Mouse (Mus musculus): ENCODE data around the gene Cfap74. TPM values are rescaled to one million over a fixed set of nuclear protein-coding genes. Genes with fewer than 3 reads are reported as not detected.

The Cfap74 gene
- total and polyA plus RNA-seq, 2 experiments from 2014 or later = 0.29 to 1.1 TPM

DNA sequence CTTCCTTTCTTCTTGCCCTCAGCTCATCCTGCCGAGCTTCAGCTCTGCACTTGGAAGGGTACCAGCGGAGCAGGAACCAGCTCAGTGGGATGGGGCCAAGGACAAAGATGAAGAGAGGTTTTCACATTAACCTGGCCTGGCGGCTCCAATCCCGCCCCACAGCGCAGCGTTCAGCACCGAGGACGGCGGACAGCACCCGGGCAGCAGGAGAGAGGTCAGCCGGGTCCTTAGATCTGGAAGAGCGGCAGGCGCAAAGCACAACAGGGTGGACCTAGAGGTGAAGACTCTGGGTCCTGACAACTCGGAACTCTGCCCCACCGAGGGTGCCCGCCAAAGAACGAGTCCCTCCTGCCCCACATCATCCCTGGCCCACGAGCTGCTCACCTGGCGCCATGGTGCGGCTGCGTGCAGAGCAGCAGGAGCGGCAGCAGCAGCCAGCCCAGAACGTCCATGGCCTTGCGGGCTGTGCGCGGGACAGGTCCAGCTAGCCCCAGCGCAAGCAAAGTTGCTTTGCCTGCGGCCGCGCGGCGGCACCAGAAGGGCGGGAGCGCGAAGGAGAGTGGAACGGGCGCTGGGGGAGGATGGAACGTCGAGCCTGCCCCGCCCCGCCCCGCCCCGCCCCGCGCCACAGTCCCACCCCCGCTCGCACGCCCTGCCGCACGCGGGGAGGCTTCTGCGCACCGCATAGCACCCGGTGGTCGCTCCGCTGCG, 11.3 kb upstream of the Cfap74 start, which contains the start of gene Gabrd:
Gene Gabrd (minus strand): TSS at position 602 of the 711 bp plus-strand sequence.
- peak within 1 kb of the TSS; percentile 47 for H3K4me2 ChIP-seq (ENCODE audit: low read depth, low read length)
- TF ChIP-seq CTCF (IDR thresholded peaks at IDR 0.05; ENCODE audit: low read depth) = no peak
- no peak for TF ChIP-seq EP300 (IDR thresholded peaks at IDR 0.05; ENCODE audit: low read depth)
- H3K4me3 ChIP-seq (ENCODE audit: low read depth, low read length) = peak within 1 kb of the TSS; percentile 10
- no peaks in the 10 kb centered on the region for H3K36me3 ChIP-seq (replicated peaks; ENCODE audit: control insufficient read depth, insufficient read depth, low read length)
- 2% methylated on average over 36 of the region's 57 CpGs for WGBS
- H3K27ac ChIP-seq (ENCODE audit: low read depth) = no peak within 1 kb of the TSS
- H3K27me3 ChIP-seq (ENCODE audit: control insufficient read depth, insufficient read depth, low read length) = peaks cover 45% of the 10 kb centered on the region
- ATAC-seq (ENCODE audit: insufficient read depth, low read depth) = peak; percentile 64
- no peaks in the 10 kb centered on the region for H3K9me3 ChIP-seq (replicated peaks; ENCODE audit: control insufficient read depth, low read length)
- H3K4me1 ChIP-seq (ENCODE audit: control insufficient read depth, insufficient read depth) = no peaks in the 10 kb centered on the region
- H3K9ac ChIP-seq (replicated peaks; ENCODE audit: low read depth, low read length) = no peak within 1 kb of the TSS
- peak; percentile 39 for DNase-seq (ENCODE audit: low spot score)

DNA sequence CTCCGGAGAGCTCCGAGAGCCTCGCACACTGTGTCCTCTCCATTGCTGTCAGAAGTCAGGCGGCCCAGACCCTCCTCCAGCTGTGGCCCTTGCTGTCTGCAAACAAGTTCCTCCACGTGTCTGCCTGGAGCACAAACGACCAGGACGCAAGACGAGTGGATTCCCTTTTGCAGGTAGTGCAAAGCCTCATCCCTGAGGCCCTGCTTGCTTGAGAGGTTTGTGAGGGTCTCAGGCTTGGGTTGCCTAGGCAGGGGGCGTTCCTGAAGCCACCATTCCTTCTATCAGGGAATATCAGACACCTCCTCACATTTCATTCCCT, 10.8 kb upstream of the Cfap74 start:
- Histone ChIP-seq H3K4me2 (ENCODE audit: low read depth, low read length) (peak overlapping the region; percentile 47), H3K4me3 (ENCODE audit: low read depth, low read length) (peak overlapping the region; percentile 10; the same call in 1 of the 2 replicates), H3K36me3 (replicated peaks; ENCODE audit: control insufficient read depth, insufficient read depth, low read length) (no peaks in the 10 kb centered on the region), H3K9me3 (replicated peaks; ENCODE audit: control insufficient read depth, low read length) (no peaks in the 10 kb centered on the region), H3K9ac (replicated peaks; ENCODE audit: low read depth, low read length) (no peak overlapping the region), H3K4me1 (ENCODE audit: control insufficient read depth, insufficient read depth) (no peaks in the 10 kb centered on the region), H3K27me3 (ENCODE audit: control insufficient read depth, insufficient read depth, low read length) (peaks cover 45% of the 10 kb centered on the region), H3K27ac (ENCODE audit: low read depth) (no peak overlapping the region)
- DNase-seq (ENCODE audit: low spot score) (no peak), ATAC-seq (ENCODE audit: insufficient read depth, low read depth) (no peak)
- 5% methylated on average over 6 of the region's 9 CpGs for WGBS
- TF ChIP-seq EP300 (IDR thresholded peaks at IDR 0.05; ENCODE audit: low read depth) = no peak
- TF ChIP-seq CTCF (IDR thresholded peaks at IDR 0.05; ENCODE audit: low read depth) = no peak

GRCm38 (mm10) chr4:155401121-155401520, 7.9 kb upstream of the Cfap74 start:
- TF ChIP-seq EP300 (IDR thresholded peaks at IDR 0.05; ENCODE audit: low read depth) = no peak
- no peak for TF ChIP-seq CTCF (IDR thresholded peaks at IDR 0.05; ENCODE audit: low read depth)
- H3K4me1 ChIP-seq (ENCODE audit: control insufficient read depth, insufficient read depth) = no peaks in the 10 kb centered on the region
- peaks cover 39% of the 10 kb centered on the region for H3K27me3 ChIP-seq (ENCODE audit: control insufficient read depth, insufficient read depth, low read length)
- H3K9ac ChIP-seq (replicated peaks; ENCODE audit: low read depth, low read length) = no peak overlapping the region
- H3K4me3 ChIP-seq (ENCODE audit: low read depth, low read length) = no peak overlapping the region
- H3K4me2 ChIP-seq (ENCODE audit: low read depth, low read length) = no peak overlapping the region
- DNase-seq (ENCODE audit: low spot score) = no peak
- no peak for ATAC-seq (ENCODE audit: insufficient read depth, low read depth)
- no peaks in the 10 kb centered on the region for H3K36me3 ChIP-seq (replicated peaks; ENCODE audit: control insufficient read depth, insufficient read depth, low read length)
- no peak overlapping the region for H3K27ac ChIP-seq (ENCODE audit: low read depth)
- no peaks in the 10 kb centered on the region; the same call in 1 of the 2 replicates for H3K9me3 ChIP-seq (replicated peaks; ENCODE audit: control insufficient read depth, low read length)
- WGBS = 61% methylated on average over 7 of the region's 7 CpGs

DNA sequence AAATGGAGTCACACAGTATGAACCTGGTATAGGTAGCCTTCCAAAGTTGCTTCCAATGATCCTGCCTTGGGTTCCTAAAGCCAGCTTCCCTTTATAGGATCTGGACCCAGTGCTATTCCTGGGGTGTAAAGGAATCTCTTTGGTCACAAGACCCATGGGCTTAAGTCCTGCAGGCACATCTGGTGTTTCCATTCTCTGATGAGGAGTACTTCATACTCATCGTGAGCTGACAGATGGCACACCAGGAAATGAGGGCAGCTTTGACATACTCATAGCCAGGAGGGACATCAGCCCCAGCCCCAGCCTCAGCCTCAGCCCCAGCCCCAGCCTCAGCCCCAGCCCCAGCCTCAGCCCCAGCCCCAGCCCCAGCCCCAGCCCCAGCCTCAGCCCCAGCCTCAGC, 6.5 kb upstream of the Cfap74 start:
- 33% methylated on average over 1 of the region's 1 CpGs for WGBS
- no peaks in the 10 kb centered on the region for H3K4me1 ChIP-seq (ENCODE audit: control insufficient read depth, insufficient read depth)
- TF ChIP-seq EP300 (IDR thresholded peaks at IDR 0.05; ENCODE audit: low read depth) (no peak), CTCF (IDR thresholded peaks at IDR 0.05; ENCODE audit: low read depth) (no peak)
- no peaks in the 10 kb centered on the region for H3K36me3 ChIP-seq (replicated peaks; ENCODE audit: control insufficient read depth, insufficient read depth, low read length)
- no peak overlapping the region for H3K27ac ChIP-seq (ENCODE audit: low read depth)
- H3K4me3 ChIP-seq (ENCODE audit: low read depth, low read length) = no peak overlapping the region
- ATAC-seq (ENCODE audit: insufficient read depth, low read depth) (no peak), DNase-seq (ENCODE audit: low spot score) (no peak)
- peaks cover 25% of the 10 kb centered on the region for H3K27me3 ChIP-seq (ENCODE audit: control insufficient read depth, insufficient read depth, low read length)
- no peak overlapping the region for H3K9ac ChIP-seq (replicated peaks; ENCODE audit: low read depth, low read length)
- H3K4me2 ChIP-seq (ENCODE audit: low read depth, low read length) = no peak overlapping the region
- no peaks in the 10 kb centered on the region; the same call in 1 of the 2 replicates for H3K9me3 ChIP-seq (replicated peaks; ENCODE audit: control insufficient read depth, low read length)

- no peak overlapping the region for H3K9ac ChIP-seq (replicated peaks; ENCODE audit: low read depth, low read length)
- TF ChIP-seq EP300 (IDR thresholded peaks at IDR 0.05; ENCODE audit: low read depth) = no peak
- peak; percentile 33; the same call in 1 of the 2 replicates for TF ChIP-seq CTCF (IDR thresholded peaks at IDR 0.05; ENCODE audit: low read depth)
- ATAC-seq (ENCODE audit: insufficient read depth, low read depth) (no peak; the same call in 1 of the 2 replicates), DNase-seq (ENCODE audit: low spot score) (no peak)
- WGBS = 4% methylated on average over 8 of the region's 8 CpGs
- peak overlapping the region; percentile 40 for H3K4me3 ChIP-seq (ENCODE audit: low read depth, low read length)
- no peaks in the 10 kb centered on the region for H3K4me1 ChIP-seq (ENCODE audit: control insufficient read depth, insufficient read depth)
- peak overlapping the region; percentile 63 for H3K4me2 ChIP-seq (ENCODE audit: low read depth, low read length)
- H3K27me3 ChIP-seq (ENCODE audit: control insufficient read depth, insufficient read depth, low read length) = peaks cover 8% of the 10 kb centered on the region; the same call in 1 of the 2 replicates
- no peaks in the 10 kb centered on the region; the same call in 1 of the 2 replicates for H3K9me3 ChIP-seq (replicated peaks; ENCODE audit: control insufficient read depth, low read length)
- H3K36me3 ChIP-seq (replicated peaks; ENCODE audit: control insufficient read depth, insufficient read depth, low read length) = no peaks in the 10 kb centered on the region
- no peak overlapping the region for H3K27ac ChIP-seq (ENCODE audit: low read depth)
Observed at GRCm38 (mm10) chr4:155408695-155409057, 314 bp upstream of the Cfap74 start.

DNA sequence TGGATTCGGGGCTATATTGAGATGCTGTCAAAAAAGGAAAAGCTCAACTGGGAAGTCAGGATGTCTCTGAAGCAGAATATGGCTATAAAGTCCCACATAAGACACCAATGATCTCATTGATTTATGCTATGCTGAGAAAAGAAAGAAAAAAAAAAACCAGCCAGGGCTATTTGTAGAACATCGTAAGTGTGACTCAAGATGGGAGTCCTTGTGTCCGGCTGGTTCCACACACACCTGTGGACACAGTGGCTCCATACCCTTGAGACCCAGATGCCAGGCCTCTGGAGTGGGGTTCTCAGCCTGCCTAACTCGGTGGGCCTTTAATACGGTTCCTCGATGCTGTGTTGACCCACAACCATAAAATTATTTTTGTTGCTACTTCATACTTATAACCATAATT, 3.1 kb downstream of the Cfap74 start:
- Histone ChIP-seq H3K27ac (ENCODE audit: low read depth) (no peak overlapping the region), H3K9me3 (replicated peaks; ENCODE audit: control insufficient read depth, low read length) (no peaks in the 10 kb centered on the region), H3K4me3 (ENCODE audit: low read depth, low read length) (no peak overlapping the region), H3K9ac (replicated peaks; ENCODE audit: low read depth, low read length) (no peak overlapping the region), H3K36me3 (replicated peaks; ENCODE audit: control insufficient read depth, insufficient read depth, low read length) (no peaks in the 10 kb centered on the region), H3K27me3 (ENCODE audit: control insufficient read depth, insufficient read depth, low read length) (peaks cover 8% of the 10 kb centered on the region; the same call in 1 of the 2 replicates), H3K4me1 (ENCODE audit: control insufficient read depth, insufficient read depth) (no peaks in the 10 kb centered on the region), H3K4me2 (ENCODE audit: low read depth, low read length) (no peak overlapping the region)
- no peak for DNase-seq (ENCODE audit: low spot score)
- WGBS = 79% methylated on average over 6 of the region's 6 CpGs
- no peak for ATAC-seq (ENCODE audit: insufficient read depth, low read depth)
- no peak for TF ChIP-seq EP300 (IDR thresholded peaks at IDR 0.05; ENCODE audit: low read depth)
- no peak for TF ChIP-seq CTCF (IDR thresholded peaks at IDR 0.05; ENCODE audit: low read depth)

All from heart, postnatal 0 days (tissue).